Mouse (Mus musculus): ENCODE data around the gene Lgals3bp. TPM values are rescaled to one million over a fixed set of nuclear protein-coding genes. Genes with fewer than 3 reads are reported as not detected.
"Not testable (repeated sequence)": the region's sequence is repeated elsewhere in the genome, so short reads cannot be mapped to it uniquely, and the experiment has no call there.

Gene Lgals3bp
- polyA plus RNA-seq, 1 experiment from 2014 or later: 5.1 TPM

DNA sequence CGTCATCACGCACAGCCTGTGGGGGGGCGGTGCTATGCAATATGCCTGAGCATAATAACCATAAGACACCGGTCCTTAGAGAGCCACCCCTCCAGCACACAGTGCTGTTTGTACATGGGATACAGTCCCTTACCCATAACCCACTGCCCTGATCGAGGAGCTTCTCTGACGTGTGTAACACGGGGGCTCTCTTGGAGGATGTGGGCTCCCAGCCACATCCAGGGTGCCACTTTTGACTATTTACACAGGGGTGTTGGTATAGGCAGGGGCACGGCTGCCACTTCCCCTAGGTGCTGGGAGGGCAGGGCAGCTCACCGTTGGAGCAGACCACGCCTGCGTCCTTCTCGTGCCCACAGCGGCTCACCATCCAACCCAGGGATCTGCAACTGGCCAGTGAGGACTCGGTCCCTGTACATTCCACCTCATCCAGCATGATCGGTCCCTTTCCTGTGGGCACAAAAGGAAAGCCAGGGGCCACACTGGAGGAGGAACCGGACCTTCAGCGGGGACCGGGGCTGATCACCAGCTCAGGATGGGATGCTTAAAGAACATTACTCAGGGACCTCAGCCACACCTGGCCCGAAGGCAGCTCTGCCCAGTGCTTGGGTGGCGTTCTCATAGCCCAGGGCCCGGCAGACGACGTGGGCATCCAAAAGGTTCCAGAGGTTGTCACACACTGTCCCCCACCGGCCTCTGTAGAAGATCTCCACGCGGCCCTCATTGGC is 3.9 kb downstream of the Lgals3bp start:
- H3K27ac ChIP-seq (ENCODE audit: poor library complexity, severe bottlenecking): no peak overlapping the region
- no peaks in the 10 kb centered on the region for H3K27me3 ChIP-seq (replicated peaks)
- H3K36me3 ChIP-seq: peaks cover 7% of the 10 kb centered on the region; the same call in 1 of the 2 replicates
- WGBS: 90% methylated on average over 26 of the region's 26 CpGs
- no peak overlapping the region for H3K4me3 ChIP-seq
- no peak overlapping the region for H3K4me2 ChIP-seq
- no peak overlapping the region for H3K9ac ChIP-seq
- no peak for ATAC-seq (ENCODE audit: insufficient number of reproducible peaks, low FRiP score)
- H3K4me1 ChIP-seq (replicated peaks): peaks cover 32% of the 10 kb centered on the region
- H3K9me3 ChIP-seq (replicated peaks): no peaks in the 10 kb centered on the region

DNA sequence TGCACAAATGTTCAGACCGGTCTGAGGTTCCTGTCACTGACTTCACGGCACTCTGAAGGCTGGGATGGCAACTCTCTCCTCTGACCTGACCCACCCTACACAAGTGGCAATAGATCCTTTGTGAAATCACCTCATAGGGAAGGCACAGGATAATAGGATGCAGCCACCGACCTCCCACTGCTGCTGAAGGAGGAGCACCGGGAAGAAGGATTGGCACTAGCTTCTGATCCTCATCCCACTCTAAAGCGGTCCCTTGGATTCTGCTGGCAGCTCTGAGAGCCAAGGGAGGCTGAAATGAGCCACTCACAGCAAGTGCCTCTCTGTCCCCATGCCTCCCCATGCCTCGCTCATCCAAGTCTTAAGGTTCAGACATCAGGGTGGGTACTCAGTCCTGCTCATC is 7.4 kb downstream of the Lgals3bp start:
- Histone ChIP-seq H3K4me3 (no peak overlapping the region), H3K4me1 (replicated peaks) (peaks cover 4% of the 10 kb centered on the region), H3K27ac (ENCODE audit: poor library complexity, severe bottlenecking) (no peak overlapping the region), H3K27me3 (replicated peaks) (no peaks in the 10 kb centered on the region), H3K9me3 (replicated peaks) (0 out of 2 replicates have a peak, but pooled peaks cover 4% of the 10 kb centered on the region), H3K4me2 (no peak overlapping the region), H3K9ac (no peak overlapping the region), H3K36me3 (peaks cover 7% of the 10 kb centered on the region; the same call in 1 of the 2 replicates)
- no peak for ATAC-seq (ENCODE audit: insufficient number of reproducible peaks, low FRiP score)
- WGBS: 56% methylated on average over 6 of the region's 6 CpGs

DNA sequence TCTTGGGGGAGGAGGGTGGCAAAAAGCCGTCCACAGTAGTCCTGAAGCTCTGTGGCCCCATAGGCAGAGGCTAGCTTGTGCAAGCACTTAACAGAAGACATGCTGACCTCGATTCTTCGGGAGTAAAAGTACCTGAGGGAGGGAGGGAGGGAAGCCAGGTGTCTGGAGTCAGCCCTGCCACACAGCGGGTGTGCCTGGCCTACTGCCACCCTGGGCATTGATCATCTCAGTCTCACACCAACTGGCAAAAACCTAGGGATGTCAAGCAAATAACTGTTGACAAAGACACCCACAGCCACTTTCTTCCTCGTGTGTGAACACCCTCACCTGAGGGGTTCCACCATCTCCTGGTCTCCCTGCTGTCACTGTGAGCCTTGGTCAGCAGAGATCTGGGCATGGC is 7.9 kb downstream of the Lgals3bp start:
- Histone ChIP-seq H3K27ac (ENCODE audit: poor library complexity, severe bottlenecking) (no peak overlapping the region), H3K4me3 (no peak overlapping the region), H3K27me3 (replicated peaks) (no peaks in the 10 kb centered on the region), H3K36me3 (peaks cover 7% of the 10 kb centered on the region; the same call in 1 of the 2 replicates), H3K9ac (no peak overlapping the region), H3K4me1 (replicated peaks) (no peaks in the 10 kb centered on the region), H3K4me2 (no peak overlapping the region), H3K9me3 (replicated peaks) (0 out of 2 replicates have a peak, but pooled peaks cover 4% of the 10 kb centered on the region)
- no peak for ATAC-seq (ENCODE audit: insufficient number of reproducible peaks, low FRiP score)
- 64% methylated on average over 5 of the region's 5 CpGs for WGBS

DNA sequence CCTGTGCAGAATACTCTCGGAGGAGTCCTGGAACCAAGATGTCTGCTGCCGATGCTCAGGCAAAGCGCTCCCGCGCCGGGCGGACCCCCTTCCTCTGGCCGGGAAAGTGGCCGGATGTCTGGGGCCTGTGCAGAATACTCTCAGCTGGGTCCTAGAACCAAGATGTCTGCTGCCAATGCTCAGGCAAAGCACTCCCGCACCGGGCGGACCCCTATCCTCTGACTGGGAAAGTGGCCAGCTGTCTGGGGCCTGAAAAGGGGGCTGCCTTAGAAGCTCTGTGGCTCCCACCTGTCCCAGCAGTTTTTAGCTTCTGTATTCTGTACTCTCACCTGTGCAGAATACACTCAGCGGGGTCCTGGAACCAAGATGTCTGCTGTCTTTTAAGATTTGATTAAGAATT is 14.1 kb downstream of the Lgals3bp start:
- H3K9ac ChIP-seq; ATAC-seq (ENCODE audit: insufficient number of reproducible peaks, low FRiP score); H3K36me3 ChIP-seq; H3K27me3 ChIP-seq (replicated peaks); H3K9me3 ChIP-seq (replicated peaks); H3K4me1 ChIP-seq (replicated peaks); H3K4me3 ChIP-seq; H3K4me2 ChIP-seq; H3K27ac ChIP-seq (ENCODE audit: poor library complexity, severe bottlenecking): not testable (repeated sequence)
- 79% methylated on average over 13 of the region's 13 CpGs for WGBS

DNA sequence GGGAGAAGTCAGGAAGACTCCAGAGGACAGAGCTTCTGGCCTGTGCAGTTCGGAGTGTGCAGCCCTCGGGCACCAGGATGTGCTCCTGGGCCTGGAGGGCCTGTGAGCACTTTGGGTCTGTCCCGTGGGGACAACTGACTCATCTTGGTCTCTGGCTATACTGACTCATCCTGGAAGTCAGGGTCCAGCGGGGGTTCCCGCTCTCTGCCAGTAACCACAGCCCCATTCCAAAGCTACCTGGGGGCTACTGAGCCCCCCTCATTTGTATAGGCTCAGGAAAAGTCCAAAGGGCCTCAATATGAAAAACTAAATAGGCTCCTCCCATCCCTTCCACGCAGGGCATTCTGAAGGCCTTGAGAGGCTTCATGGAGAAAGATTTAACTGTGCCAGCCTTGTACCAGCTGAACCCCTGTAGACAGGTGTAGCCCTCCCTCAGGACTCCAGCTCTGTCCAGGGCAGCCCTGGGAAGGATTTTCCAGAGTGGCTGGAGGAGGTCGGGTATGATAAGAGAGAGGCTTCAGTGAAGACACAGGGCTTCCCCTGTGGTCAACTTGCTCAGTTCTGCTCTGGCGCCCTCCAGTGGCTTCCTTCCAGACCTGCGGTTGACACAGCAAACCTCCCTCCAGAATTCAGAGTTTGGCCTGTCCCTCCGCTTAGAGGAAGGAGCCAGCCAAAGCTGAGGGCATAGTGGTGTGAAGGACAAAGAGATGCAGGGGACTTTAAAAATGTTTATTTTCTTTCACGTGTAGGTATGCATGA is 22.5 kb downstream of the Lgals3bp start:
- Histone ChIP-seq H3K9ac (no peak overlapping the region), H3K9me3 (replicated peaks) (no peaks in the 10 kb centered on the region), H3K36me3 (no peaks in the 10 kb centered on the region), H3K27ac (ENCODE audit: poor library complexity, severe bottlenecking) (no peak overlapping the region), H3K4me1 (replicated peaks) (no peaks in the 10 kb centered on the region; the same call in 1 of the 2 replicates), H3K4me3 (no peak overlapping the region), H3K4me2 (no peak overlapping the region), H3K27me3 (replicated peaks) (no peaks in the 10 kb centered on the region)
- peak; percentile 64; the same call in 1 of the 2 replicates for ATAC-seq (ENCODE audit: insufficient number of reproducible peaks, low FRiP score)
- WGBS: 38% methylated on average over 11 of the region's 11 CpGs

DNA sequence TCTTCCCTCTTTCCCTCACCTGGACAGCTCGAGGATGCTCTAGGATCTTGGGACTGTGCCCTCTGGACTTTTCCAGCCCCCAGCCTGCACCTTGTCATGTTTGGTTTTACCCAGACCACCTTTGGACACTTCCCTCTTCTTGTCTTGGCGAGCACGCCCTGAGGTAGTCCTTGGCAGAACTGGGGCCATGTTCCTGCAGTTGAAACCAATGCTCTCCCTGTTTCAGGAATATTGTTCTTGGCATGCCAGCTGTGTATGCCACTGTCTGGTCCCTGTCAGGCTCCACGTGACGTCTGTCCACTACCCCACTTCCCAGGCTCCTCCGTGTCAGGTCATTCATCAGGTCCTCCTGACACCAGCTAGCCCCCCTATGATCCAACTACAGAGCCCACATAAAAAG is 23.2 kb downstream of the Lgals3bp start:
- Histone ChIP-seq H3K36me3 (no peaks in the 10 kb centered on the region), H3K9ac (no peak overlapping the region), H3K27me3 (replicated peaks) (no peaks in the 10 kb centered on the region), H3K9me3 (replicated peaks) (no peaks in the 10 kb centered on the region), H3K4me3 (no peak overlapping the region), H3K4me2 (no peak overlapping the region), H3K27ac (ENCODE audit: poor library complexity, severe bottlenecking) (no peak overlapping the region), H3K4me1 (replicated peaks) (no peaks in the 10 kb centered on the region; the same call in 1 of the 2 replicates)
- no peak for ATAC-seq (ENCODE audit: insufficient number of reproducible peaks, low FRiP score)
- WGBS: 75% methylated on average over 6 of the region's 6 CpGs

DNA sequence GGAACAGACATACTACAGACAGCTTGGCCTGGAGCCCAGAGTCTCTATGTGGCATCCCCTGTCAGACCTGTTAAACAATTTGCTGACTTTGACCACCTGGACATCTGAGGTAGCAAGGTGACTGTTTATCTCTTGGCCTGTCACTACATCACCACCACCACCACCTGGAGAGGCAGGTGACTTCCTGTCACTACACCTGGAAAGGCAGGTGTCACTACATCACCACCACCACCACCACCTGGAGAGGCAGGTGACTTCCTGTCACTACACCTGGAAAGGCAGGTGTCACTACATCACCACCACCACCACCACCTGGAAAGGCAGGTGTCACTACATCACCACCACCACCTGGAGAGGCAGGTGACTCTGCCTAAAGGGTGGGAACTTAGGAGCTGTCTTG is 25.6 kb downstream of the Lgals3bp start:
- H3K9me3 ChIP-seq (replicated peaks): not testable (repeated sequence)

DNA sequence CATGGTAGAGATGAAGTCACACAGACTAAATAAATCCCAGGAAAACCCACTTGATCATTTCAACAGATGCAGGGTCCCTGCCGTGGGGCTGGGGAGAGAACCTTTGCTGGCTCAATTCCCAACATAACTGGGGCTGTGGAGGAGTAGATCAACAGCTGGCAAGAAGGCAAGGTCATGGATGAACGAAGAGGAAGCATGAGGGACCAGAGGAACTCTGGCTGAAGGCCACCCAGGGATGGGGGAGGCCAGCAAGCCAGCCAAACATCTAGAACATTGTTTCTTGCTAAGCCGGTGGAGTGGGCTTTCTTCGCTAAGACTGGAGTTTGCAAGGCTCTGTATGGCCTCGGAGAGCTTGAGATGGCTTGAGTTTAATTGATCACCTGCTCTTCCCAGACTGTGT is 26.0 kb downstream of the Lgals3bp start:
- Histone ChIP-seq H3K27ac (ENCODE audit: poor library complexity, severe bottlenecking) (no peak overlapping the region), H3K27me3 (replicated peaks) (0 out of 2 replicates have a peak, but pooled peaks cover 5% of the 10 kb centered on the region), H3K9me3 (replicated peaks) (no peaks in the 10 kb centered on the region), H3K4me3 (no peak overlapping the region), H3K4me2 (no peak overlapping the region), H3K36me3 (no peaks in the 10 kb centered on the region), H3K9ac (no peak overlapping the region), H3K4me1 (replicated peaks) (no peaks in the 10 kb centered on the region; the same call in 1 of the 2 replicates)
- ATAC-seq (ENCODE audit: insufficient number of reproducible peaks, low FRiP score): no peak
- WGBS: 78% methylated on average over 5 of the region's 5 CpGs

More for the DNA sequence above, 25.6 kb downstream of the Lgals3bp start:
- not testable (repeated sequence) for H3K4me2 ChIP-seq; H3K4me1 ChIP-seq (replicated peaks); H3K27ac ChIP-seq (ENCODE audit: poor library complexity, severe bottlenecking); ATAC-seq (ENCODE audit: insufficient number of reproducible peaks, low FRiP score); H3K36me3 ChIP-seq; H3K4me3 ChIP-seq; H3K9ac ChIP-seq; H3K27me3 ChIP-seq (replicated peaks)

DNA sequence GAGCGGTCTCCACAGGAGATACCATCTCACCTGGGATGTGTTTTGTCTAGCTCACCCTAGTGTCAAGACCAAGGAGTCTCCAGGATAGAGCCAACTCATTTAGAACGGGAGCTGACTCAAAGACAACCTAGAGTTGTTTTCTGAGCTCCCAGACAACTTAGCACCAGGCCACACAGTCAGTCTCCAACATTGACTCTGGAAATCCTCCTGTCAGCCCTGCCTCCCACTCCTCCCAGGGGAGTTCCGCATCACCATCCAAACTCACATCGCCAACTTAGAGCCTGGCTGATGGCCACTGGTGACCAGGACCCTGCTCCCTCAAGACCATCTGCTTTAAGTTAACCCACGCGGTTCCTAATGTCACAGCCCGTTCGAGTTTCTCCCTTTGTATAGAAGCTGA is 26.4 kb downstream of the Lgals3bp start:
- H3K9ac ChIP-seq: no peak overlapping the region

DNA sequence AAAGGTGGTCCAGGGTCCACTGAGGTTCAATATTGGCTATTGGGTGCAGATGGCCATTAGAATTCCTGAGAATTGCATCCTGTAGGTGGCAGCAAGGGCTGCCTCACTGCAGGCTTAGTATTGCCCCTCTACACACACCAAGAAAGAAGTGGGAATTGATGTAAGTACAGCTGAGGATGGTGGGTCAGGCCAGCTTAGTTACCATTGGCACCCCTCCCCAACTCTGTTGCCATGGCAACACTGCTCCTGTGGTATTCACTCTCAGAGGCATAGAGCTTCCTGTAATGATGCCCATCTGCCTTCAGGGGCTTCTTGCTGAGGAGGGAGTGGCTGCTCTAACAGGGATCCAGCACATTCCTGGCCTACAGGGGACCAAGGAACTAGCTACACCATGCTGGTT is 26.9 kb downstream of the Lgals3bp start:
- H3K27me3 ChIP-seq (replicated peaks): 0 out of 2 replicates have a peak, but pooled peaks cover 5% of the 10 kb centered on the region
- H3K9ac ChIP-seq: no peak overlapping the region
- H3K4me2 ChIP-seq: no peak overlapping the region
- no peak overlapping the region for H3K27ac ChIP-seq (ENCODE audit: poor library complexity, severe bottlenecking)
- no peaks in the 10 kb centered on the region; the same call in 1 of the 2 replicates for H3K4me1 ChIP-seq (replicated peaks)
- no peak; the same call in 1 of the 2 replicates for ATAC-seq (ENCODE audit: insufficient number of reproducible peaks, low FRiP score)
- no peak overlapping the region for H3K4me3 ChIP-seq
- no peaks in the 10 kb centered on the region for H3K9me3 ChIP-seq (replicated peaks)
- H3K36me3 ChIP-seq: no peaks in the 10 kb centered on the region

More for the DNA sequence above, 26.4 kb downstream of the Lgals3bp start:
- Histone ChIP-seq H3K4me1 (replicated peaks) (no peaks in the 10 kb centered on the region; the same call in 1 of the 2 replicates), H3K27ac (ENCODE audit: poor library complexity, severe bottlenecking) (no peak overlapping the region), H3K4me2 (no peak overlapping the region), H3K4me3 (no peak overlapping the region), H3K9me3 (replicated peaks) (no peaks in the 10 kb centered on the region), H3K36me3 (no peaks in the 10 kb centered on the region), H3K27me3 (replicated peaks) (0 out of 2 replicates have a peak, but pooled peaks cover 5% of the 10 kb centered on the region)
- no peak for ATAC-seq (ENCODE audit: insufficient number of reproducible peaks, low FRiP score)
- 78% methylated on average over 8 of the region's 8 CpGs for WGBS

DNA sequence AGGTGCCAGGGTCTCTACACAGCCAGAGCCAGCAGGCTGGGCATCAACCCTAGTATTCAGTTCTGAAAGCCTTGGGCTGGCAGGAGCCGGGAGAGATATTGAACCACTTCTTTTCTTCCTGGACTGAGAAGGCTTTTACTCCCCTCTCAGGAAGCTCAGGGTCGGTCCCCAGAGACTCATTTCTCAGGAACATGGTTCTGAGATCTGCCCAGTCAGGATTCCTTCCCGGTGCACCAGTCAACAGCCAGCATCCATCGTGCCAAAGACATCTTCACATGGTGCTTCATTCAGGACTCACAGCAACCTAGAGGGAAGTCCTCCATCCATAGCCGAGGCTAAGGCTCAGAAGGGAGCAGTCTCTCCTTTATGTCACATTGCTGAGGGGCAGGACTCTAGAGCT is 27.4 kb downstream of the Lgals3bp start:
- Histone ChIP-seq H3K36me3 (no peaks in the 10 kb centered on the region), H3K4me1 (replicated peaks) (no peaks in the 10 kb centered on the region; the same call in 1 of the 2 replicates), H3K9me3 (replicated peaks) (no peaks in the 10 kb centered on the region), H3K4me2 (no peak overlapping the region), H3K27ac (ENCODE audit: poor library complexity, severe bottlenecking) (no peak overlapping the region), H3K4me3 (no peak overlapping the region), H3K9ac (no peak overlapping the region), H3K27me3 (replicated peaks) (0 out of 2 replicates have a peak, but pooled peaks cover 5% of the 10 kb centered on the region)
- WGBS: 57% methylated on average over 5 of the region's 5 CpGs
- ATAC-seq (ENCODE audit: insufficient number of reproducible peaks, low FRiP score): no peak
